Mouse (Mus musculus) heart, adult 11 months (tissue): Measurements from ENCODE around the gene Sftpd.

Source experiments
- DNase-seq: peaks from one replicate; pipeline ENCODE4 v3.0.0; 2022

Sftpd gene

GRCm38 (mm10) chr14:41185059-41185821 lies at the start of gene Sftpd:
Gene Sftpd, minus strand, starts transcription at chr14:41185149.
- no peak for DNase-seq

GRCm38 (mm10) chr14:41198037-41198730 lies 13.2 kb upstream of the Sftpd start:
- DNase-seq: peak; percentile 93

- no peak for DNase-seq
These were observed 4.5 kb upstream of the Sftpd start for GRCm38 (mm10) chr14:41189496-41189895.

- DNase-seq: no peak
These were observed 10.1 kb downstream of the Sftpd start for GRCm38 (mm10) chr14:41174802-41175201.

GRCm38 (mm10) chr14:41170514-41170913 lies 14.4 kb downstream of the Sftpd start:
- no peak for DNase-seq

- DNase-seq: no peak
These were observed 16.4 kb downstream of the Sftpd start for GRCm38 (mm10) chr14:41168567-41168966.

GRCm38 (mm10) chr14:41167278-41167677 lies 17.7 kb downstream of the Sftpd start:
- no peak for DNase-seq

GRCm38 (mm10) chr14:41162663-41163062 lies 22.3 kb downstream of the Sftpd start:
- no peak for DNase-seq

- DNase-seq: no peak
These were observed 24.2 kb downstream of the Sftpd start for GRCm38 (mm10) chr14:41160743-41161142.

- DNase-seq: no peak
These were observed 24.9 kb downstream of the Sftpd start for GRCm38 (mm10) chr14:41160076-41160475.

- peak; percentile 33 for DNase-seq
These were observed 33.6 kb downstream of the Sftpd start, which contains the start of gene Mbl1 for GRCm38 (mm10) chr14:41151220-41151898. Gene Mbl1, plus strand, starts transcription at chr14:41151458.

- peak; percentile 44 for DNase-seq
These were observed 37.6 kb downstream of the Sftpd start for GRCm38 (mm10) chr14:41147356-41147755.

- DNase-seq: no peak
These were observed 38.0 kb downstream of the Sftpd start for GRCm38 (mm10) chr14:41146922-41147321.

- DNase-seq: no peak
These were observed 38.9 kb downstream of the Sftpd start for GRCm38 (mm10) chr14:41146035-41146434.

- DNase-seq: peak; percentile 18
These were observed 44.3 kb downstream of the Sftpd start for GRCm38 (mm10) chr14:41140686-41141085.

- no peak for DNase-seq
These were observed 47.9 kb downstream of the Sftpd start for GRCm38 (mm10) chr14:41137006-41137405.

- DNase-seq: peak; percentile 40
These were observed 53.4 kb downstream of the Sftpd start, which contains the start of gene Sftpa1 for GRCm38 (mm10) chr14:41131540-41131939. Gene Sftpa1, plus strand, starts transcription at chr14:41131782.

- DNase-seq: peak; percentile 29
These were observed 57.0 kb downstream of the Sftpd start for GRCm38 (mm10) chr14:41127997-41128396.

GRCm38 (mm10) chr14:41124683-41125082 lies 60.3 kb downstream of the Sftpd start:
- no peak for DNase-seq
